In the genomic region with DNA sequence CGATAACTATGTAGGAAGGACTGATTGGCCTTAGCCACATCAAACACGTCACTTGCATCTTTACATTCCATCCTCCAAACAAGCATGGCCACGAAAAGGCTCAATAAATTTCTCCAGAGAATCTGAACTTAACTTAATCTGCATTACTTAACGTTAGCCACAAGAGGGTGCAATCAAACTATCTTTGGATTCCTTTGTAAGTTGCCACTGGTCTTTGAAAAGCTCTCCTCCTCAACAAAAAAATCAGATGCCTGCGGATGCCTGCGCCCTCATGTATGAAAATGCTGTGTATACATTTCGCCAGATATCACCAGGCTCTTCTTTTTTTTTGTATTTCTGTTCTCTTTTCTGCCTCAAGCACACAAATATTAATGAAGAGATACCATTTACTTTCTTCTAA, we compare ENCODE assay signal across 10 mouse cellular contexts. TPM values are rescaled to one million over a fixed set of nuclear protein-coding genes. Genes with fewer than 3 reads are reported as not detected.
DNase-seq lines count a peak whose midpoint lies in the region; ATAC-seq and TF ChIP-seq lines count a peak whose summit lies in the region.
"Had no signal": no experiment of that assay in that cellular context is flagged by ENCODE, and none has a peak within 500 bp of the region (broad histone marks: within the 10 kb centered on the region; RNA-seq: fewer than 3 reads in every experiment).

No protein-coding gene starts in this region.

- peak; percentile 75 for DNase-seq in limb, embryonic 14.5 days (ENCODE audit: low spot score)
- no peak for DNase-seq in limb, embryonic 10.5 days (ENCODE audit: low spot score)
- peak; percentile 81 for DNase-seq in retina, postnatal 1 day
- no peak for DNase-seq in right cerebral cortex, postnatal 36 days (ENCODE audit: low spot score in 2 of 2)
- DNase-seq in heart, adult 11 months: no peak

- no peaks in the 10 kb centered on the region for H3K27me3 ChIP-seq in limb, embryonic 14.5 days (ENCODE audit: control insufficient read depth, insufficient read depth, low read length)
- H3K27me3 ChIP-seq in limb, embryonic 10.5 days (ENCODE audit: low read depth, poor library complexity, severe bottlenecking): no peaks in the 10 kb centered on the region
- no peaks in the 10 kb centered on the region for H3K27me3 ChIP-seq in E14TG2a.4 (ENCODE audit: insufficient read depth, low read length)
- no peaks in the 10 kb centered on the region for H3K27me3 ChIP-seq in forebrain, embryonic 13.5 days

- peak; percentile 42 for TF ChIP-seq CTCF in E14TG2a.4 (conservative IDR thresholded peaks at IDR 0.05; ENCODE audit: low read length)

- no peaks in the 10 kb centered on the region for H3K36me3 ChIP-seq in limb, embryonic 14.5 days (ENCODE audit: control insufficient read depth, insufficient read depth, low read length)
- no peaks in the 10 kb centered on the region for H3K36me3 ChIP-seq in limb, embryonic 10.5 days
- no peaks in the 10 kb centered on the region for H3K36me3 ChIP-seq in E14TG2a.4 (ENCODE audit: insufficient read depth, low read length)
- no peaks in the 10 kb centered on the region for H3K36me3 ChIP-seq in forebrain, embryonic 13.5 days (ENCODE audit: poor library complexity, severe bottlenecking)
- H3K36me3 ChIP-seq: midbrain, embryonic 12.5 days had no signal

- no peak overlapping the region for H3K4me2 ChIP-seq in limb, embryonic 14.5 days (replicated peaks; ENCODE audit: low read depth, low read length, severe bottlenecking)
- H3K4me2 ChIP-seq in forebrain, embryonic 13.5 days: no peak overlapping the region
- H3K4me2 ChIP-seq: midbrain, embryonic 12.5 days had no signal

- no peak overlapping the region for H3K4me3 ChIP-seq in limb, embryonic 14.5 days (replicated peaks; ENCODE audit: low read length)
- no peak overlapping the region for H3K4me3 ChIP-seq in limb, embryonic 10.5 days
- no peak overlapping the region for H3K4me3 ChIP-seq in E14TG2a.4 (replicated peaks; ENCODE audit: low read length)
- H3K4me3 ChIP-seq in forebrain, embryonic 13.5 days: no peak overlapping the region
- H3K4me3 ChIP-seq: midbrain, embryonic 12.5 days had no signal

- H3K9ac ChIP-seq in limb, embryonic 14.5 days (ENCODE audit: low read depth, low read length, severe bottlenecking): no peak overlapping the region
- no peak overlapping the region for H3K9ac ChIP-seq in forebrain, embryonic 13.5 days
- H3K9ac ChIP-seq: midbrain, embryonic 12.5 days had no signal

- no peak overlapping the region for H3K27ac ChIP-seq in limb, embryonic 14.5 days (replicated peaks; ENCODE audit: low read depth, low read length)
- H3K27ac ChIP-seq in limb, embryonic 10.5 days: no peak overlapping the region
- no peak overlapping the region for H3K27ac ChIP-seq in forebrain, embryonic 13.5 days
- H3K27ac ChIP-seq: midbrain, embryonic 12.5 days had no signal

- H3K9me3 ChIP-seq in limb, embryonic 14.5 days (ENCODE audit: control insufficient read depth, low read length): no peaks in the 10 kb centered on the region
- no peaks in the 10 kb centered on the region for H3K9me3 ChIP-seq in limb, embryonic 10.5 days (replicated peaks)
- no peaks in the 10 kb centered on the region for H3K9me3 ChIP-seq in E14TG2a.4 (ENCODE audit: low read length)
- no peaks in the 10 kb centered on the region for H3K9me3 ChIP-seq in forebrain, embryonic 13.5 days (replicated peaks)
- H3K9me3 ChIP-seq: midbrain, embryonic 12.5 days had no signal

- no peak for TF ChIP-seq POLR2A in limb, embryonic 14.5 days (IDR thresholded peaks at IDR 0.05; ENCODE audit: borderline replicate concordance, extremely low read depth, insufficient read depth, insufficient read length)

- H3K4me1 ChIP-seq in limb, embryonic 14.5 days (ENCODE audit: control insufficient read depth, insufficient read depth, low read length): no peaks in the 10 kb centered on the region
- no peaks in the 10 kb centered on the region for H3K4me1 ChIP-seq in limb, embryonic 10.5 days
- H3K4me1 ChIP-seq in E14TG2a.4 (replicated peaks; ENCODE audit: low read depth, low read length): no peaks in the 10 kb centered on the region
- H3K4me1 ChIP-seq in forebrain, embryonic 13.5 days: 0 out of 2 replicates have a peak, but pooled peaks cover 2% of the 10 kb centered on the region
- H3K4me1 ChIP-seq: midbrain, embryonic 12.5 days had no signal

- no peak for ATAC-seq in limb, embryonic 14.5 days (ENCODE audit: low FRiP score, low read depth)
- ATAC-seq in activated CD4-positive, CD25-positive, alpha-beta regulatory T cell, adult 4 months: peak; percentile 71
- ATAC-seq in forebrain, embryonic 13.5 days: peak; percentile 73; the same call in 1 of the 2 replicates

- WGBS in limb, embryonic 14.5 days: 30% methylated on average over 7 of the region's 7 CpGs
- 38% methylated on average over 7 of the region's 7 CpGs for WGBS in limb, embryonic 10.5 days
- WGBS in forebrain, embryonic 13.5 days: 17% methylated on average over 7 of the region's 7 CpGs

RNA-seq across cellular contexts. Expression of gene Ermn, which starts 23.3 kb away (rescaled TPM):
- polyA plus RNA-seq in limb, embryonic 14.5 days (2012; rRNA removed): 0.03 and 0.05 TPM in 2 replicates
- 0.10 and 0.14 TPM in 2 replicates for polyA plus RNA-seq in limb, embryonic 14.5 days (2014; fragmentation: Nextera tagmentation; extraction: Ambion mirVana)
- polyA plus RNA-seq in limb, embryonic 10.5 days (2016; fragmentation: Nextera tagmentation; extraction: Ambion mirVana): 0.04 TPM in 1 of 2 replicates, not detected in the other
- polyA plus RNA-seq in activated CD4-positive, CD25-positive, alpha-beta regulatory T cell, adult 4 months (2017; shearing (Covaris generic)): under 1 TPM; 0.13 to 0.17 TPM
- 1.6 and 2.0 TPM in 2 replicates for polyA plus RNA-seq in forebrain, embryonic 13.5 days (2015; fragmentation: Nextera tagmentation; extraction: Ambion mirVana)
- polyA plus RNA-seq: gonadal fat pad, adult 2 months had no signal

RNA-seq across cellular contexts. Expression of gene Galnt5, which starts 31.7 kb away (rescaled TPM):
- polyA plus RNA-seq in limb, embryonic 14.5 days (2012; rRNA removed): 2.9 and 3.4 TPM in 2 replicates
- 4.5 and 5.0 TPM in 2 replicates for polyA plus RNA-seq in limb, embryonic 14.5 days (2014; fragmentation: Nextera tagmentation; extraction: Ambion mirVana)
- 1.9 and 3.0 TPM in 2 replicates for polyA plus RNA-seq in limb, embryonic 10.5 days (2016; fragmentation: Nextera tagmentation; extraction: Ambion mirVana)
- polyA plus RNA-seq in activated CD4-positive, CD25-positive, alpha-beta regulatory T cell, adult 4 months (2017; shearing (Covaris generic)): not detected
- not detected in 2 replicates for polyA plus RNA-seq in forebrain, embryonic 13.5 days (2015; fragmentation: Nextera tagmentation; extraction: Ambion mirVana)

Comparison
In these comparisons a context has a peak if more than half of its experiments do, and no peak if none do; other contexts are left out.
1. DNase-seq: peak in limb, embryonic 14.5 days (single experiment) and retina, postnatal 1 day (single experiment); none in limb, embryonic 10.5 days (single experiment), right cerebral cortex, postnatal 36 days (0 of 2) and heart, adult 11 months (single experiment).